Mouse (Mus musculus) ES-E14 (cell line): ENCODE data around the gene Cish. TPM values are rescaled to one million over a fixed set of nuclear protein-coding genes. Genes with fewer than 3 reads are reported as not detected.

Experiments
- DNase-seq: peaks from one replicate; pipeline ENCODE4 v3.0.0-alpha.2; 2013; ENCODE audit warnings: low read depth, low spot score
- H3K27ac ChIP-seq: 2 replicates; pipeline ENCODE4 v1.5.1; 2012; ENCODE audit warnings: low read depth, mild to moderate bottlenecking, low read length, moderate library complexity, mixed read lengths; ENCODE audit not compliant: poor library complexity, insufficient read depth, severe bottlenecking
- H3K36me3 ChIP-seq: 2 replicates; pipeline ENCODE4 v1.6.1; 2012; ENCODE audit warnings: mild to moderate bottlenecking, low read length, moderate library complexity, mixed read lengths; ENCODE audit not compliant: control insufficient read depth, poor library complexity, insufficient read depth, severe bottlenecking
- H3K4me1 ChIP-seq, 2 experiments: fragments of 150-350 bp in 1 of 2; sonication (generic) in 1 of 2; 2 replicates each; pipeline ENCODE4 v1.6.1; 2012; ENCODE audit warnings: low read length in 2 of 2, mild to moderate bottlenecking in 1 of 2, mixed read lengths in 1 of 2; ENCODE audit not compliant: control insufficient read depth in 2 of 2, insufficient read depth in 2 of 2, poor library complexity in 1 of 2
- H3K4me3 ChIP-seq, 2 experiments: fragments of 150-350 bp in 1 of 2; sonication (generic) in 1 of 2; 2 replicates each; pipeline ENCODE4 v1.5.1; 2012; ENCODE audit warnings: low read length in 2 of 2, low read depth in 1 of 2, mild to moderate bottlenecking in 1 of 2, mixed read lengths in 1 of 2; ENCODE audit not compliant: insufficient read depth in 1 of 2, poor library complexity in 1 of 2, severe bottlenecking in 1 of 2
- H3K9ac ChIP-seq: 2 replicates; pipeline ENCODE4 v1.6.1; 2012; ENCODE audit warnings: low read depth, mild to moderate bottlenecking, low read length, mixed read lengths; ENCODE audit not compliant: poor library complexity, insufficient read depth, severe bottlenecking
- H3K9me3 ChIP-seq: fragments of 150-350 bp; sonication (generic); 2 replicates; pipeline ENCODE4 v1.6.1; 2012; ENCODE audit warnings: low read depth, mild to moderate bottlenecking, low read length; ENCODE audit not compliant: control insufficient read depth, insufficient read depth
- CHD2 ChIP-seq: IDR thresholded peaks from 2 replicates; pipeline ENCODE4 v1.6.1; 2014; ENCODE audit warnings: mild to moderate bottlenecking, low read depth, low read length, inconsistent platforms
- HCFC1 ChIP-seq: IDR thresholded peaks from 2 replicates; pipeline ENCODE4 v1.6.1; 2012; ENCODE audit warnings: low read length, inconsistent platforms, borderline replicate concordance; ENCODE audit not compliant: insufficient read depth
- MAFK ChIP-seq: IDR thresholded peaks from 2 replicates; pipeline ENCODE4 v1.6.1; 2014; ENCODE audit warnings: mild to moderate bottlenecking, low read depth, low read length, inconsistent platforms; ENCODE audit not compliant: insufficient read depth
- ZC3H11A ChIP-seq: IDR thresholded peaks from 2 replicates; pipeline ENCODE4 v1.6.1; 2012; ENCODE audit warnings: low read depth, mild to moderate bottlenecking, inconsistent platforms, low read length, borderline replicate concordance
- ZNF384 ChIP-seq: IDR thresholded peaks from 2 replicates; pipeline ENCODE4 v1.6.1; 2012; ENCODE audit warnings: low read depth, low read length, inconsistent platforms
- in situ Hi-C, 2 experiments: fragments of 600-800 bp; cut with MboI; formaldehyde crosslinking; loops; one replicate each; pipeline ENCODE4 v1.15.1; 2025; ENCODE audit warnings: low sequenced_read_pairs in 2 of 2, inconsistent platforms in 1 of 2; ENCODE audit not compliant: unreplicated experiment in 2 of 2
- total RNA-seq: library from RNA; depleted of rRNA; stranded (reverse); fragments of 300-350 nt; gene quantifications from 2 replicates; pipeline ENCODE4 v1.2.3, GENCODE M21; 2012

Gene Cish
- total RNA-seq, 1 experiment = 2.5 TPM

DNA sequence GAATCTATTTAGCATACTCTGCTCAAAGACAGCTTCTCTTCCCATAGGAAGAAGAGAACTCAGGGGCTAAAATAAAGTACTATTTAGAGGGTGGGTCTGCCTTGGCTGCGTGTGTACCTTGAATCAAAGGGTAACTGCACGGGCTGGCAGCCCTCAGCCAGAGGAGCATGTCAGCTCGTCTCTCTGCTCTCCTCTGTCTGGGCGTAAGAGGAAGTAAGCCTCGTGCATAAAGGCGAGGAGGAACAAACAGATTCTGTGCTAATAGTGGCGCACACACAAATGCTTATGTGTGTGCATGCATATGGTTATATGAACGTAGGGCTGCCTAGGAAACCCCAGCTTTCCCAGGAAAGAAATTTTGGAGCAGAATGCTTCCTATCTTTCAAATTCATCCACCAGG is 35.0 kb upstream of the Cish start:
- TF ChIP-seq CHD2 = no peak
- no peak for TF ChIP-seq ZC3H11A
- no peak for TF ChIP-seq ZNF384
- no peak for TF ChIP-seq HCFC1
- TF ChIP-seq MAFK = no peak
- in situ Hi-C loops = no loop called here
- DNase-seq = no peak
- Histone ChIP-seq H3K4me3 (no peak overlapping the region), H3K36me3 (peaks cover 24% of the 10 kb centered on the region), H3K27ac (no peak overlapping the region), H3K4me1 (0 out of 4 replicates have a peak, but pooled peaks cover 0 to 5% of the 10 kb centered on the region in 2 experiments), H3K9ac (no peak overlapping the region), H3K9me3 (no peaks in the 10 kb centered on the region)

DNA sequence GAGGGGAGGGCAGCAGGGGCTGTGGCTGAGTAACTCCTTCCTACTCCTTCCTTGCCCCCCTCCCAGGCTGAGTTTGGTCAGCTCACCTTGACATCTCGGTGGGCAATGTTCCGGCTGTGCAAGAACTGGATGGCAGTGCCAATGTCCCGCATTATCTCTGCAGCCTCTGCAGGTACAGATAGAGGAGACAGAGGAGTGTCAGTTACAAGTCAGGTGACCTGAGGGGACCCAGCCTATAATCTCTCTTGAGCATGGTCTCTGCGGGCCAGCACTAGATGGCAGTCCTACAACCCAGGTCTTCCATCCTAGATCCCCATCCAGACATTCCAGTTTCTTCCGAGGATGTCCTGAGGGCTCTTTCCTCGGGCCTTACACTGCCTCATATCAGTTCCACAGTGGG is 34.0 kb upstream of the Cish start:
- Histone ChIP-seq H3K9ac (no peak overlapping the region), H3K4me3 (no peak overlapping the region), H3K9me3 (no peaks in the 10 kb centered on the region), H3K4me1 (0 out of 4 replicates have a peak, but pooled peaks cover 0 to 2% of the 10 kb centered on the region in 2 experiments), H3K36me3 (peaks cover 17% of the 10 kb centered on the region), H3K27ac (no peak overlapping the region)
- in situ Hi-C loops = no loop called here
- TF ChIP-seq ZC3H11A (no peak), HCFC1 (no peak), CHD2 (no peak), ZNF384 (no peak), MAFK (no peak)
- no peak for DNase-seq

DNA sequence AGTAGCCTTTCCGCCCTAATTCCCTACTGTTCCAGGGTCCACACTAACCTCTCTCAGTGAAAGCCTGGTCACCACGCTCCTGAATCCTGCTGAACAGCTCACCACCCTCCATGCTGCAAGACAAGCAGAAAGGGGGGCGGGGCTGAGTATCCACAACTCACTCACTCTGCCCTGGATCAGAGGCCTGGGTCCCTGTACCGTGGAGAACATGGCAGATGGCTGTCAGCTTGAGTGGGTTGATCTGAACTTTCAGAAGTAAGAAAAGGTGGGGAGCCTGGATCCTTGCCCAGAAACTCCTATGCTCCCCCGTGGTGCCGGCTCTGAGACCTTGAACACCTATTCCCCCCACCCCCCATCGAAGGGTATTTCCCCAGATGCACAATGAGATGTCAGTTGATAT is 33.5 kb upstream of the Cish start:
- in situ Hi-C loops = no loop called here
- no peak for DNase-seq
- peaks cover 0 to 6% of the 10 kb centered on the region in 2 experiments; a peak in 2 of 4 replicates for H3K4me1 ChIP-seq
- H3K9ac ChIP-seq = no peak overlapping the region
- no peak for TF ChIP-seq CHD2
- no peaks in the 10 kb centered on the region for H3K9me3 ChIP-seq
- H3K36me3 ChIP-seq = peaks cover 14% of the 10 kb centered on the region
- H3K4me3 ChIP-seq = no peak overlapping the region
- H3K27ac ChIP-seq = no peak overlapping the region

DNA sequence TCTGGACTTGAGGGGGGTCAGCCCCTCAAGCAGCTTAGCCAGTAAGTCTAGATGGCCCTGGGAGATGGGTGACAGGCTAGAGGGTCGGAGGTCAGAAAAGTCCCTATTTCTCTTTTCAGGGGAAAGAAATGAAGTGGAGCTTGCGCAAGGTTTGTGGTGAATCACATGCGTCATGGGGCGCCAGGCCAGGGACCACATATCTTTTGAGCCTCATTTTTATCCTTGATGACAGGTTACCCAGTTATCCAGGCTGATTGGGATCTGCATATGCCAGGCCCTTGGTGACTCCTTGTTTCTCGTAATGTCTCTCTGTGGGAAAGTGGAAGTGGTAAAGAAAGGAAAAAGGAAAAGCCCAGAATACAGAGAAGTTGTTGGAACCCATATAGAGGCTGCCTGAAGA is 31.9 kb upstream of the Cish start:
- Histone ChIP-seq H3K4me3 (no peak overlapping the region), H3K27ac (no peak overlapping the region), H3K36me3 (peaks cover 14% of the 10 kb centered on the region), H3K9ac (no peak overlapping the region), H3K4me1 (peaks cover 0 to 9% of the 10 kb centered on the region in 2 experiments; a peak in 2 of 4 replicates), H3K9me3 (no peaks in the 10 kb centered on the region)
- TF ChIP-seq ZNF384 (no peak), CHD2 (no peak), ZC3H11A (no peak), HCFC1 (no peak), MAFK (no peak)
- in situ Hi-C loops = no loop called here
- no peak for DNase-seq

DNA sequence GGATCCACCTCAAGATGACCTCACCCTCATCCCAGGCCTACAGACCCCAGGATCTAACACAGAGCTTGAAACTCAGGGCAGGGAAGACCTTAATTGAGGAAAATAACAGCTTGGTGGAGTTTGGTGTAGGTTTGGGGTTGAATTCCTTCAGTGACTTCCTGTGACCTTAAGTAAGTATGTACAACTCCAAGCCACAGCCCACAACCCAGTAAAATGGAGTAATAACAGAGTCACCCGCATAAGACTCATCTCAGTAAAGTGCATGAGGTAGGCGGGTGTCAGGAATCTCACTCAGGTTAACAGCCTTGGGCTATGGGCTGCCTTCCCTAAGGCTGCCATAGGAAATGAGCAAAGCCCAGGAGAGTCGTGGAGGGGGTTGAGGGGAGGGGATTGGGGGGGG is 31.1 kb upstream of the Cish start:
- no peak overlapping the region for H3K27ac ChIP-seq
- H3K4me1 ChIP-seq = peaks cover 0 to 9% of the 10 kb centered on the region in 2 experiments; a peak in 2 of 4 replicates
- H3K9ac ChIP-seq = no peak overlapping the region
- in situ Hi-C loops = no loop called here
- no peaks in the 10 kb centered on the region for H3K9me3 ChIP-seq
- no peak for TF ChIP-seq HCFC1
- H3K4me3 ChIP-seq = no peak overlapping the region
- H3K36me3 ChIP-seq = peaks cover 11% of the 10 kb centered on the region
- DNase-seq = no peak
